Mouse (Mus musculus) layer of hippocampus, adult 9-11 months (tissue): ENCODE measurements around the gene Gm8024.
"Not testable (repeated sequence)": the region's sequence is repeated elsewhere in the genome, so short reads cannot be mapped to it uniquely, and the experiment has no call there.

Experiments used
- DNase-seq: peaks from one replicate; pipeline ENCODE4 v3.0.0; 2022

Gm8024 gene

GRCm38 (mm10) chr14:42524182-42524581 is at the start of gene Gm8024:
Gene Gm8024 (minus strand): TSS chr14:42524282.
- DNase-seq, result not testable (repeated sequence)

GRCm38 (mm10) chr14:42543170-42543701 is 19.2 kb upstream of the Gm8024 start:
- DNase-seq, result peak; percentile 21

- not testable (repeated sequence) for DNase-seq
Observed at GRCm38 (mm10) chr14:42542316-42543169, 18.5 kb upstream of the Gm8024 start.

GRCm38 (mm10) chr14:42502249-42502648 is 21.8 kb downstream of the Gm8024 start, which contains the start of gene Gm8020:
Gene Gm8020 (minus strand): TSS chr14:42502349.
- DNase-seq, result not testable (repeated sequence)
